Mouse (Mus musculus) heart, postnatal 0 days (tissue): ENCODE data around the gene Ankrd10. TPM values are rescaled to one million over a fixed set of nuclear protein-coding genes. Genes with fewer than 3 reads are reported as not detected.

Experiments
- ATAC-seq: fragments of 200-750 bp; cut with Nextera tagmentation; 2 replicates; pipeline ENCODE4 v1.8.0; 2017; ENCODE audit warnings: low read depth, moderate number of reproducible peaks, moderate library complexity; ENCODE audit not compliant: insufficient read depth
- DNase-seq: peaks from one replicate; pipeline ENCODE4 v3.0.0-alpha.2; 2016; ENCODE audit warnings: low spot score
- H3K27ac ChIP-seq: fragments of 300-500 bp; sonication (generic); 2 replicates; pipeline ENCODE4 v1.5.1; 2014; ENCODE audit warnings: low read depth, mild to moderate bottlenecking
- H3K27me3 ChIP-seq: fragments of 300-500 bp; sonication (generic); 2 replicates; pipeline ENCODE4 v1.6.1; 2014; ENCODE audit warnings: low read length, mixed read lengths; ENCODE audit not compliant: control insufficient read depth, insufficient read depth
- H3K36me3 ChIP-seq: fragments of 300-500 bp; sonication (generic); replicated peaks from 2 replicates; pipeline ENCODE4 v1.6.1; 2014; ENCODE audit warnings: low read length, mixed read lengths; ENCODE audit not compliant: control insufficient read depth, insufficient read depth
- H3K4me1 ChIP-seq: fragments of 300-500 bp; sonication (generic); 2 replicates; pipeline ENCODE4 v1.6.1; 2014; ENCODE audit warnings: antibody characterized with exemption; ENCODE audit not compliant: control insufficient read depth, insufficient read depth
- H3K4me2 ChIP-seq: fragments of 300-500 bp; sonication (generic); 2 replicates; pipeline ENCODE4 v1.6.1; 2014; ENCODE audit warnings: low read depth, mild to moderate bottlenecking, low read length, moderate library complexity
- H3K4me3 ChIP-seq: fragments of 300-500 bp; sonication (generic); 2 replicates; pipeline ENCODE4 v1.5.1; 2014; ENCODE audit warnings: low read depth, low read length
- H3K9ac ChIP-seq: fragments of 300-500 bp; sonication (generic); replicated peaks from 2 replicates; pipeline ENCODE4 v1.6.1; 2014; ENCODE audit warnings: low read depth, low read length, mixed read lengths
- H3K9me3 ChIP-seq: fragments of 300-500 bp; sonication (generic); replicated peaks from 2 replicates; pipeline ENCODE4 v1.6.1; 2016; ENCODE audit warnings: low read length; ENCODE audit not compliant: control insufficient read depth
- CTCF ChIP-seq: IDR thresholded peaks from 2 replicates; pipeline ENCODE4 v1.5.1; 2016; ENCODE audit warnings: antibody characterized with exemption, control low read depth, low read depth
- EP300 ChIP-seq: IDR thresholded peaks from 2 replicates; pipeline ENCODE4 v1.6.1; 2016; ENCODE audit warnings: antibody characterized with exemption, low read depth
- WGBS: fragments of 180-500 bp; shearing (Covaris S2); extraction: QIAGEN DNeasy Blood & Tissue Kit; methylation state at CpG from one replicate; pipeline ENCODE4 v1.1.7; 2014; 5-methylcytosine and 5-hydroxymethylcytosine counted together
- polyA plus RNA-seq: library from polyadenylated mRNA; unstranded; fragments of >200 nt; fragmentation: Nextera tagmentation; extraction: Ambion mirVana; gene quantifications from 2 replicates; pipeline ENCODE4 v1.2.1, GENCODE M21; 2015
- total RNA-seq: library from RNA; depleted of rRNA; stranded (reverse); fragments of >200 nt; gene quantifications from 2 replicates; pipeline ENCODE4 v1.2.3, GENCODE M21; 2014; ENCODE audit warnings: low replicate concordance

Ankrd10 gene
- total and polyA plus RNA-seq, 2 experiments from 2014 or later: 54.9 to 152 TPM

DNA sequence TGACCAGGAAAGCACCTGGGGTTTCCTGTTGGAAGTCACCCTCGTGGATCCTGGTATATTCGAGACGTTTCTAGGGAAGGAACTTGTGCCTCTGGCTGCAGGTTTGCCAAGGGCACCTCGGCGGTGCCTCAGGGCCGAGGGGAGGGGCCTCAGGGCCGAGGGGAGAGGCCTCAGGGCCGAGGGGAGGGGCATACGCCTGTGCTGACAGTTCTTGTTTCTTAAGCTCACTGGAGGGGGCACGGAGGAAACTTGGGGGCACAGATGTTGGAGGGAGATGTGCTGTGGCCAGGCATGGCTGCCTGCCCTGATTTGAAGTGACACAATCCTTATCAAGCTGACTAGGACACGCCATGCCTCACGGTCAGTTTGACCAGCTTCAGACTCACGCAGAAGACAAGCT, 43.3 kb downstream of the Ankrd10 start:
- Histone ChIP-seq H3K27me3 (no peaks in the 10 kb centered on the region), H3K27ac (no peak overlapping the region), H3K36me3 (no peaks in the 10 kb centered on the region), H3K4me2 (no peak overlapping the region), H3K4me3 (no peak overlapping the region), H3K4me1 (peaks cover 8% of the 10 kb centered on the region; the same call in 1 of the 2 replicates), H3K9ac (no peak overlapping the region), H3K9me3 (no peaks in the 10 kb centered on the region)
- DNase-seq (no peak), ATAC-seq (peak; percentile 63; the same call in 1 of the 2 replicates)
- 29% methylated on average over 13 of the region's 13 CpGs for WGBS
- TF ChIP-seq CTCF (no peak), EP300 (no peak)

DNA sequence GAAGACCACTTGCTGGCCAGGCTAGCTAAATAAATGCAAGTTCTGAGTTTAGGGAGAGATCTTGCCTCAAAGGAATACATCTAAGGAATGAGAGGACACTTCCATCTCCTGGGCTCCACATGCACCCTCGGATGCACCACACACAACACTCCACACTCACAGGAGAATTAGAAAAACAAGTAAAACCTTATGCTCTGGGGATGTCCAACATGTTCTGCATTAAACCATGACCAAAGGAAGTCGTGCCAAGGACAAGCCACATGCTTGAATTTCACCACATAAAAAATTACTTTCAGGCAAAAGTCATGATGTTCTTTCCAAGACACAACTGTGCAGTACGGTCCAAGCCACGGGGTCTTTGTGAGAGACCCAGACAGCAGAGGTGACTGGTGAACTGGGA, 43.7 kb downstream of the Ankrd10 start:
- Histone ChIP-seq H3K27me3 (no peaks in the 10 kb centered on the region), H3K4me1 (peaks cover 8% of the 10 kb centered on the region; the same call in 1 of the 2 replicates), H3K36me3 (no peaks in the 10 kb centered on the region), H3K9me3 (no peaks in the 10 kb centered on the region), H3K27ac (no peak overlapping the region), H3K4me3 (no peak overlapping the region), H3K4me2 (no peak overlapping the region), H3K9ac (no peak overlapping the region)
- TF ChIP-seq CTCF (no peak), EP300 (no peak)
- no peak for ATAC-seq
- 79% methylated on average over 4 of the region's 4 CpGs for WGBS
- no peak for DNase-seq

DNA sequence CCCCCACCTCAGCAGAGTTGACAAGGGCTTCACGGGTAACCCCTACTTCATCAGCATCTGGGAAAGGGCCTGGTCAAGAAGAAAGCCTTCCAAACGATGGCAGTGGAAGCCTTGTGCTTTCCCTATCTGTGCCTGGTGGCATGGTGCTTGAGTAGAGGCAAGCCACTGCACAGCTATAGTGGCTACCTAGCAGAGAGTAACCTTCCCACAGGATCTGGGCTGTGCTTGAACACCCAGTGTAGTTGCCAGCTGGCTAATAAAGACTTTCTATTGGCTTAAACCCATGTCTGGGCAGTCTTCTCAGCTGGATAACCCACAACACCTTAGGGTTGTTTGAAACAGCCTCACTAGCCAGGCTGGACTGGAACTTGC, 49.2 kb downstream of the Ankrd10 start:
- H3K27me3 ChIP-seq: no peaks in the 10 kb centered on the region
- H3K4me1 ChIP-seq: no peaks in the 10 kb centered on the region
- H3K27ac ChIP-seq: no peak overlapping the region
- TF ChIP-seq EP300: no peak
- TF ChIP-seq CTCF: no peak
- ATAC-seq (no peak), DNase-seq (no peak)
- H3K4me3 ChIP-seq: no peak overlapping the region
- no peak overlapping the region for H3K9ac ChIP-seq
- WGBS: 44% methylated on average over 2 of the region's 2 CpGs
- no peak overlapping the region for H3K4me2 ChIP-seq
- H3K36me3 ChIP-seq: no peaks in the 10 kb centered on the region
- H3K9me3 ChIP-seq: no peaks in the 10 kb centered on the region; the same call in 1 of the 2 replicates

DNA sequence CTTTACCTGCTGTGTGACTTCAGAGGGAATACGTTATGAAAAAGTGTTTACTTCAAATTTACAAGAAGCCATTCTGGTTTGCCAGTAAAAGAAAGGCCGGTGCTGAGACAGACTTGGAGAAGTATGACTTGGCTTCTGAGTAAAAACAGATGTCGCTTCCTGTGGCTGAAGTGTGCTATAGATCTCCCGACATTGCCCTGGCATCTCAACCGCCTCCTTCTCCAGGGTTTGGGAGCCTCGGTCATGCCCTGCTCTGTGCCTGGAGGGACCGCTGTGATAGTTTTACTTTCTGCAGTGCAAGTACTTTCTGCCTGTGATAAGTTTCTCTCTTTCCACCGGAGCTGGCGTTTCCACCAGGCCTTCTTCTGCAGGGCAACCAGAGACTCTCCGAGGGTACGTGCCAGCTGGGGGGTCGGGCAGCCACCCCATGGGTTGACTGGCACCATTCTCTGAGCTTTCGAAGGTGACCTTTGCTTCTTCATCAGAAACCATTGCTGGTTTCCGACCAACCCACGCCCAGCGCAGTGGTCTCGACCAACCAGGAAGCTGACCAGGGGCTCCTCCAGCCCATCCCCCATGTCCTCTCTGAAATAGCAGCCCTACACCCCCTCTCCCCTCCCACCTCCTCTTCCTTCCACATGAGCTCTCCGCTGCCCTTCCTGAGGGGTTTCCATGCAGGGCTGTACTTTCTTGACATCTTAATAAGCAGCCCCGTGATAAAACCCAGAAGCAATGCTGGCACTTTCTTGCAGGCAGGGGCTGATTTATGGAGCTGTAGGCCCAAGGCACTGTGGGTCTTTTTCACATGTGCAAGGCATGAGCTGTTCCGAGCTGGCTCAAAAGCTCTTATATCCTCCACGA, 49.8 kb downstream of the Ankrd10 start:
- H3K4me2 ChIP-seq: no peak overlapping the region
- H3K27ac ChIP-seq: no peak overlapping the region
- no peaks in the 10 kb centered on the region for H3K4me1 ChIP-seq
- WGBS: 70% methylated on average over 21 of the region's 21 CpGs
- DNase-seq (no peak), ATAC-seq (0 out of 2 replicates have a peak, but pooled peaks have one; percentile 30)
- no peak overlapping the region for H3K9ac ChIP-seq
- no peaks in the 10 kb centered on the region for H3K36me3 ChIP-seq
- H3K4me3 ChIP-seq: no peak overlapping the region
- no peaks in the 10 kb centered on the region; the same call in 1 of the 2 replicates for H3K9me3 ChIP-seq
- TF ChIP-seq EP300: no peak
- no peak for TF ChIP-seq CTCF
- H3K27me3 ChIP-seq: no peaks in the 10 kb centered on the region

DNA sequence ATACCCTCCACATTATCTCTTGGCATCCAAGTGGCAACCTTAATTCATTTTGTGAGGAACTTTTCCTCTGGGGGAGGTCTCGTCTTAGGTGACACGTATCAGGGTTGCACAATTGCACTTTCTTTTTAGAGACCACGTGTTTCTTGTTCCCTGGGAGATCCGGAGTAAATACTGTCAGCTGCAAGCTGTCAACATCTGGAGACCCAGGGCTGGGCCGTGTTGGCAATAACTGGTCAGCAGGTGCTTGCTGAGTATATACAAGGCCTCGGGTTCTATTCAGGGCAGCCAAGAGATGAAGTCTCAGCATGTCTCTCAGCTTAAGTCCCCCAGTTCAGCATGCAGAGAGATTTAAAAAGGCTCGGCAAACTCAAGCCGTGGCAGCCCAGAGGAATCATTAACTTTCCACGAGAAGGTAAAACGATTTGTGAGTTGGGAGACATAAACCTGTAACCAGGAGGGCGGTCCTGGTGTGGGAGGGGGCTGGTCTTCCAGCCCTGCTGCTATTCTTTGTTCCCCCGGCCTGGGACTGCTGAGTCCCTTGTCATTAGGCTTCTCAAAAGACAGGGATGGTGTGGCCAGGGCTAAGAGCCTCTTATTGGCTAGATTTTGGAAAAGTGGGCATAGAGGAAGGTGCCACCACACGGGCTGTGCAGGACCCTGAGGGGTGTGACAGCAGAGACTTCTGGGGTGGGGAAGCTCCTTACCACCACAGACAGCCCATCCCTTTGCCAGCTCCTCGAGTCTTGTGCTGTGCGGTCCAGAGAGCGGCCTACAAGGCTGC, 59.8 kb downstream of the Ankrd10 start:
- Histone ChIP-seq H3K9ac (no peak overlapping the region), H3K27ac (no peak overlapping the region), H3K4me3 (no peak overlapping the region), H3K4me1 (no peaks in the 10 kb centered on the region), H3K9me3 (no peaks in the 10 kb centered on the region), H3K27me3 (no peaks in the 10 kb centered on the region), H3K4me2 (no peak overlapping the region), H3K36me3 (no peaks in the 10 kb centered on the region)
- peak; percentile 30 for DNase-seq
- 71% methylated on average over 16 of the region's 16 CpGs for WGBS
- no peak for TF ChIP-seq EP300
- TF ChIP-seq CTCF: no peak
- no peak for ATAC-seq
